Mouse (Mus musculus): ENCODE data around the gene Dlst. TPM values are rescaled to one million over a fixed set of nuclear protein-coding genes. Genes with fewer than 3 reads are reported as not detected.

Dlst gene
- total RNA-seq, 2 experiments from 2014 or later = 145 to 155 TPM

DNA sequence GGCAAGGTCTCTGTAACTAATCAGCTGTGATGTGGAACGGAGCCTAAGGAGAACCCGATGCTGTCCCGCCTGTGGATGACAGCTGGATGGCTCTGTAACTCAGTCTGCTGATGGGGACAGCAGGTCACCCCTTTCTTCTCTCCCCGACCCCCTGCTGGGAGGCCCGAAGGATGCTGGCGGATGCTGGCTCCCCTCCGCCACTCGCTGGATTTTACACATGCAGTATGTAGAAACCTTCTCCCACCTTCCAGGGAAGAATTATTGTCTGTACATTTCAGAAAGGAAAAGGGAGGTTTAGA is 71.7 kb downstream of the Dlst start:
- no peak for DNase-seq (ENCODE audit: low spot score in 2 of 2)
- Histone ChIP-seq H3K27ac (no peak overlapping the region), H3K4me3 (no peak overlapping the region)
- no peak for TF ChIP-seq CTCF (conservative IDR thresholded peaks at IDR 0.05)

DNA sequence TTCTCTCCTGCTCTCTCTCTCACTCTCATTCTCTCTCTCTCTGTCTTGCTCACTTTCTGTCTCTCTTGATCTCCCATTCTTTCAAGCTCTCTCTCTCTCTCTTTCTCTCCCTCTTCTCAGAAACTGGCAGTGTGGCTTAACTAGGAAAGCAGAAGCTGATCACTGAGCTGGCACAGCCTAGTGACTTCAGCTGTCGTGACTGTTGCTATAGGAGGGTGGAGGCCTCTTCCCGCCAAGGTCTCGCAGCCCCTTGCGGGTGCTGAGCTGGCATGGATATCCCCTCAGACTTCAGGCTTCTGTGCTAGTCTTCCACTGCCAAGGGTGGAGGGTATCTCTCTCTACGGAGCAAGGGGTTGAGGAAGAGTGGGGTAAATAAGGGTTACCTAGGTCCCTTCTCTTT is 72.3 kb downstream of the Dlst start:
- no peak overlapping the region for H3K4me3 ChIP-seq
- H3K27ac ChIP-seq = no peak overlapping the region
- TF ChIP-seq CTCF (conservative IDR thresholded peaks at IDR 0.05) = no peak
- no peak for DNase-seq (ENCODE audit: low spot score in 2 of 2)

DNA sequence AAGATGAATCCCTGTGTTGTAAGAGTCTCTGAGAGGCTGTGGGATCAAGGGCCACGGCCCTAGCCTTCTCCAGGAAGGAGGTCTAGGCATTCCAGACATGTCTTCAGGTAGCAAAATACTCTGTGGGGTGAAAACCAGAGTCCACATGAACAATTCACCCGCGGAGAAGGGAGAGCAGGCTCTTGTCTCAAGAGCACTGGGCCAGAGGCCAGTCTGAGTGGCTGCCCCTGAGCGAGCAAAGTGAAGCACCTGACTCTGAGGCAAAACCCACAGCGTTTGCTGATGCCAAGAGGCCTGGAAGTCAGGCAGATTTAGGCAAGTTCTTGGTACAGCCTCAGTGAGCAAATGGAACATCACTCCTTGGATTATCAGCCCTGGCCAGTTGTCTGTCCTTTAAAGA is 73.5 kb downstream of the Dlst start:
- DNase-seq (ENCODE audit: low spot score in 2 of 2) = no peak
- TF ChIP-seq CTCF (conservative IDR thresholded peaks at IDR 0.05) = no peak
- Histone ChIP-seq H3K27ac (no peak overlapping the region), H3K4me3 (no peak overlapping the region)

Other genes with a start within 250 kb of the Dlst start
- under 1 TPM; 0.26 to 0.71 TPM for gene Ltbp2, start 234.3 kb upstream of the Dlst start, total RNA-seq (2021)
- gene Fcf1, start 139.9 kb upstream of the Dlst start, total RNA-seq (2021) = 10 to 100 TPM; 33.8 to 34.7 TPM
- gene Arel1, start 139.9 kb upstream of the Dlst start, total RNA-seq (2021) = 100 to 1,000 TPM; 108 to 115 TPM
- 100 to 1,000 TPM; 129 to 146 TPM for gene Ylpm1, start 114.5 kb upstream of the Dlst start, total RNA-seq (2021)
- gene Prox2, start 74 bp upstream of the Dlst start, total RNA-seq (2021) = 1 to 10 TPM; 2.0 to 2.2 TPM
- gene Rps6kl1, start 40.4 kb downstream of the Dlst start, total RNA-seq (2021) = 10 to 100 TPM; 39.0 to 40.0 TPM
- gene Pgf, start 67.0 kb downstream of the Dlst start, total RNA-seq (2021) = 1 to 10 TPM; 4.7 to 5.2 TPM
- gene Eif2b2, start 108.6 kb downstream of the Dlst start, total RNA-seq (2021) = 10 to 100 TPM; 63.5 to 65.3 TPM
- 10 to 100 TPM; 19.3 to 19.9 TPM for gene Mlh3, start 159.8 kb downstream of the Dlst start, total RNA-seq (2021)
- 10 to 100 TPM; 26.9 to 31.7 TPM for gene Acyp1, start 177.6 kb downstream of the Dlst start, total RNA-seq (2021)
- 1 to 10 TPM; 1.2 to 1.3 TPM for gene Zc2hc1c, start 177.8 kb downstream of the Dlst start, total RNA-seq (2021)
- gene Nek9, start 228.5 kb downstream of the Dlst start, total RNA-seq (2021) = 10 to 100 TPM; 34.2 to 35.5 TPM